Mouse (Mus musculus) forebrain, embryonic 14.5 days (tissue): Measurements from ENCODE around the gene Atp2b4. TPM values are rescaled to one million over a fixed set of nuclear protein-coding genes. Genes with fewer than 3 reads are reported as not detected.

ENCODE experiments used
- ATAC-seq: fragments of 200-750 bp; cut with Nextera tagmentation; 2 replicates; pipeline ENCODE4 v1.8.0; 2017; ENCODE audit warnings: mild to moderate bottlenecking, moderate library complexity
- DNase-seq: peaks from one replicate; pipeline ENCODE4 v3.0.0-alpha.2; 2015; ENCODE audit warnings: low spot score
- H3K27ac ChIP-seq: fragments of 300-500 bp; sonication (generic); 2 replicates; pipeline ENCODE4 v1.5.1; 2014; ENCODE audit warnings: low read depth, mild to moderate bottlenecking, control low read depth, low read length, moderate library complexity
- H3K27me3 ChIP-seq: fragments of 300-500 bp; sonication (generic); replicated peaks from 2 replicates; pipeline ENCODE4 v1.6.1; 2014; ENCODE audit warnings: low read length, control low read depth, mixed read lengths; ENCODE audit not compliant: control insufficient read depth, insufficient read depth
- H3K36me3 ChIP-seq: fragments of 300-500 bp; sonication (generic); 2 replicates; pipeline ENCODE4 v1.6.1; 2014; ENCODE audit warnings: low read length, control low read depth; ENCODE audit not compliant: control insufficient read depth, insufficient read depth
- H3K4me1 ChIP-seq: fragments of 300-500 bp; sonication (generic); 2 replicates; pipeline ENCODE4 v1.6.1; 2014; ENCODE audit warnings: antibody characterized with exemption, low read length, control low read depth; ENCODE audit not compliant: control insufficient read depth, insufficient read depth
- H3K4me2 ChIP-seq: fragments of 300-500 bp; sonication (generic); 2 replicates; pipeline ENCODE4 v1.6.1; 2014; ENCODE audit warnings: mild to moderate bottlenecking, control low read depth, low read length
- H3K4me3 ChIP-seq: fragments of 300-500 bp; sonication (generic); 2 replicates; pipeline ENCODE4 v1.5.1; 2014; ENCODE audit warnings: low read depth, low read length, control low read depth
- H3K9ac ChIP-seq: fragments of 300-500 bp; sonication (generic); 2 replicates; pipeline ENCODE4 v1.6.1; 2014; ENCODE audit warnings: mild to moderate bottlenecking, low read length, control low read depth, moderate library complexity
- H3K9me3 ChIP-seq: fragments of 300-500 bp; sonication (generic); replicated peaks from 2 replicates; pipeline ENCODE4 v1.6.1; 2016; ENCODE audit warnings: low read length, control low read depth, mixed read lengths; ENCODE audit not compliant: control insufficient read depth
- WGBS: fragments of 180-500 bp; shearing (Covaris S2); extraction: QIAGEN DNeasy Blood & Tissue Kit; methylation state at CpG from one replicate; pipeline ENCODE4 v1.1.7; 2014; 5-methylcytosine and 5-hydroxymethylcytosine counted together
- polyA plus RNA-seq: library from polyadenylated mRNA; unstranded; fragments of >200 nt; fragmentation: Nextera tagmentation; extraction: Ambion mirVana; gene quantifications from 2 replicates; pipeline ENCODE4 v1.2.1, GENCODE M21; 2014

Gene Atp2b4
- polyA plus RNA-seq, 1 experiment from 2014 or later = 10.2 TPM

- WGBS = 23% methylated on average over 11 of the region's 11 CpGs
- ATAC-seq (no peak), DNase-seq (no peak)
- Histone ChIP-seq H3K9me3 (no peaks in the 10 kb centered on the region), H3K4me1 (peaks cover 4% of the 10 kb centered on the region; the same call in 1 of the 2 replicates), H3K4me2 (no peak overlapping the region), H3K36me3 (no peaks in the 10 kb centered on the region), H3K9ac (no peak overlapping the region), H3K27me3 (no peaks in the 10 kb centered on the region), H3K4me3 (no peak overlapping the region), H3K27ac (no peak overlapping the region)
Measured at GRCm38 (mm10) chr1:133766901-133767529, 33.8 kb downstream of the Atp2b4 start.

GRCm38 (mm10) chr1:133765376-133765775, 35.5 kb downstream of the Atp2b4 start:
- Histone ChIP-seq H3K4me3 (no peak overlapping the region), H3K4me1 (peaks cover 4% of the 10 kb centered on the region; the same call in 1 of the 2 replicates), H3K4me2 (no peak overlapping the region), H3K9ac (no peak overlapping the region), H3K27me3 (no peaks in the 10 kb centered on the region), H3K36me3 (no peaks in the 10 kb centered on the region), H3K27ac (no peak overlapping the region), H3K9me3 (no peaks in the 10 kb centered on the region)
- ATAC-seq (no peak), DNase-seq (no peak)
- WGBS = 82% methylated on average over 4 of the region's 4 CpGs

GRCm38 (mm10) chr1:133762946-133763422, 37.9 kb downstream of the Atp2b4 start:
- WGBS = 26% methylated on average over 5 of the region's 5 CpGs
- ATAC-seq (peak; percentile 52; the same call in 1 of the 2 replicates), DNase-seq (peak; percentile 52)

GRCm38 (mm10) chr1:133761278-133761677, 39.6 kb downstream of the Atp2b4 start:
- DNase-seq (no peak), ATAC-seq (no peak)
- peaks cover 4% of the 10 kb centered on the region; the same call in 1 of the 2 replicates for H3K4me1 ChIP-seq
- H3K9ac ChIP-seq = no peak overlapping the region
- WGBS = 84% methylated on average over 5 of the region's 5 CpGs
- no peaks in the 10 kb centered on the region for H3K9me3 ChIP-seq
- no peak overlapping the region for H3K4me2 ChIP-seq
- no peak overlapping the region for H3K4me3 ChIP-seq
- no peak overlapping the region for H3K27ac ChIP-seq
- H3K27me3 ChIP-seq = no peaks in the 10 kb centered on the region
- H3K36me3 ChIP-seq = no peaks in the 10 kb centered on the region

More at GRCm38 (mm10) chr1:133762946-133763422, 37.9 kb downstream of the Atp2b4 start:
- Histone ChIP-seq H3K27ac (peak overlapping the region; percentile 18; the same call in 1 of the 2 replicates), H3K4me2 (no peak overlapping the region), H3K27me3 (no peaks in the 10 kb centered on the region), H3K4me3 (no peak overlapping the region), H3K36me3 (no peaks in the 10 kb centered on the region), H3K4me1 (peaks cover 4% of the 10 kb centered on the region; the same call in 1 of the 2 replicates), H3K9ac (no peak overlapping the region), H3K9me3 (no peaks in the 10 kb centered on the region)

GRCm38 (mm10) chr1:133754317-133754868, 46.4 kb downstream of the Atp2b4 start:
- 77% methylated on average over 4 of the region's 4 CpGs for WGBS
- no peaks in the 10 kb centered on the region for H3K27me3 ChIP-seq
- H3K4me3 ChIP-seq = no peak overlapping the region
- no peaks in the 10 kb centered on the region for H3K4me1 ChIP-seq
- H3K9ac ChIP-seq = no peak overlapping the region
- no peak overlapping the region for H3K27ac ChIP-seq
- H3K36me3 ChIP-seq = no peaks in the 10 kb centered on the region
- DNase-seq (no peak), ATAC-seq (no peak)
- H3K9me3 ChIP-seq = no peaks in the 10 kb centered on the region
- H3K4me2 ChIP-seq = no peak overlapping the region

- 83% methylated on average over 8 of the region's 8 CpGs for WGBS
- Histone ChIP-seq H3K36me3 (no peaks in the 10 kb centered on the region), H3K4me3 (no peak overlapping the region), H3K4me1 (no peaks in the 10 kb centered on the region), H3K9me3 (no peaks in the 10 kb centered on the region), H3K9ac (no peak overlapping the region), H3K4me2 (no peak overlapping the region), H3K27me3 (no peaks in the 10 kb centered on the region), H3K27ac (no peak overlapping the region)
- no peak for ATAC-seq
- DNase-seq = no peak
Measured at GRCm38 (mm10) chr1:133753325-133753724, 47.5 kb downstream of the Atp2b4 start.

- H3K9ac ChIP-seq = no peak overlapping the region
- no peaks in the 10 kb centered on the region for H3K36me3 ChIP-seq
- H3K4me1 ChIP-seq = no peaks in the 10 kb centered on the region
- 84% methylated on average over 3 of the region's 3 CpGs for WGBS
- H3K4me3 ChIP-seq = no peak overlapping the region
- no peaks in the 10 kb centered on the region for H3K27me3 ChIP-seq
- no peak overlapping the region for H3K4me2 ChIP-seq
- DNase-seq (no peak), ATAC-seq (no peak)
- no peaks in the 10 kb centered on the region for H3K9me3 ChIP-seq
- H3K27ac ChIP-seq = no peak overlapping the region
Measured at GRCm38 (mm10) chr1:133751621-133752020, 49.2 kb downstream of the Atp2b4 start.

GRCm38 (mm10) chr1:133749954-133750353, 50.9 kb downstream of the Atp2b4 start:
- H3K4me3 ChIP-seq = no peak overlapping the region
- H3K27me3 ChIP-seq = no peaks in the 10 kb centered on the region
- H3K4me1 ChIP-seq = no peaks in the 10 kb centered on the region
- H3K27ac ChIP-seq = no peak overlapping the region
- H3K36me3 ChIP-seq = no peaks in the 10 kb centered on the region
- no peak for ATAC-seq
- no peak overlapping the region for H3K9ac ChIP-seq
- no peak overlapping the region for H3K4me2 ChIP-seq
- H3K9me3 ChIP-seq = no peaks in the 10 kb centered on the region
- 83% methylated on average over 4 of the region's 4 CpGs for whole genome bisulfite sequencing
- no peak for DNase-seq

GRCm38 (mm10) chr1:133745078-133745495, 55.8 kb downstream of the Atp2b4 start:
- Histone ChIP-seq H3K27ac (no peak overlapping the region), H3K4me3 (no peak overlapping the region), H3K36me3 (no peaks in the 10 kb centered on the region), H3K27me3 (no peaks in the 10 kb centered on the region), H3K4me2 (no peak overlapping the region), H3K4me1 (peaks cover 12% of the 10 kb centered on the region), H3K9me3 (no peaks in the 10 kb centered on the region), H3K9ac (no peak overlapping the region)
- WGBS = 53% methylated on average over 9 of the region's 9 CpGs
- ATAC-seq (no peak), DNase-seq (no peak)
